Mouse (Mus musculus): Measurements from ENCODE around the gene Ltbp3.

- no peak for TF ChIP-seq CTCF (IDR thresholded peaks at IDR 0.05; ENCODE audit: control insufficient read depth, insufficient read depth, insufficient replicate concordance, low read depth, low read length)
- no peak for TF ChIP-seq POLR2A (IDR thresholded peaks at IDR 0.05; ENCODE audit: control insufficient read depth, low read depth, low read length)
These were observed at the start of gene Ltbp3 for GRCm38 (mm10) chr19:5740320-5741317.

Data from testis, adult 2 months (tissue).